Comparison of ENCODE assay signal across 25 mouse cellular contexts in the genomic region with DNA sequence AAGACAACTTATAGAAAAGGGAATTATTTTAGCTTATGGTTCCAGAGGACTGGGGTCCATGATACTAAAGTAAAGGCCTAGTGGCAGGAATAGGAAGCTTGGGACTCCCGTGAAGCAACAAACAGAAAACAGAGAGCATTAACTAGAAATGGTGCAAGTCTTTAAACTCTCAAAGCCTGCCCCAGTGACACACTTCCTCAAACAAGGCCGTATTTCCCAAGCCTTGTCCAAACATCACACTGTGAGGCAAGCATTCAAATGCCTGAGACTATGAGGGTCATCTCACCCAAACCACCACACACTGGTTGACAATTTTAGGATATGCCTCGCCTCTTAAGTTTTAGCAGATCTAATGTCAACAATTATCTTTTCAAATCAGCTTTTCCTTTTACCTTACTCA.
DNase-seq lines count a peak whose midpoint lies in the region; ATAC-seq lines count a peak whose summit lies in the region.
"Had no signal": no experiment of that assay in that cellular context is flagged by ENCODE, and none has a peak within 500 bp of the region (broad histone marks: within the 10 kb centered on the region; RNA-seq: fewer than 3 reads in every experiment).

No protein-coding gene starts in this region.

- H3K27me3 ChIP-seq in liver, embryonic 15.5 days, result no peaks in the 10 kb centered on the region
- H3K27me3 ChIP-seq in liver, embryonic 12.5 days (replicated peaks), result no peaks in the 10 kb centered on the region
- peaks cover 20% of the 10 kb centered on the region; the same call in 1 of the 2 replicates for H3K27me3 ChIP-seq in midbrain, embryonic 11.5 days (ENCODE audit: control insufficient read depth, insufficient read depth, low read length)
- H3K27me3 ChIP-seq in midbrain, embryonic 15.5 days (replicated peaks), result peaks cover 49% of the 10 kb centered on the region
- H3K27me3 ChIP-seq: embryonic facial prominence, embryonic 12.5 days; embryonic facial prominence, embryonic 15.5 days; heart, embryonic 12.5 days; heart, embryonic 15.5 days had no signal

- H3K9ac ChIP-seq in liver, embryonic 15.5 days, result no peak overlapping the region
- H3K9ac ChIP-seq in liver, embryonic 12.5 days, result no peak overlapping the region
- H3K9ac ChIP-seq in midbrain, embryonic 11.5 days (ENCODE audit: low read length), result no peak overlapping the region
- no peak overlapping the region for H3K9ac ChIP-seq in midbrain, embryonic 15.5 days
- H3K9ac ChIP-seq: embryonic facial prominence, embryonic 12.5 days; embryonic facial prominence, embryonic 15.5 days; forebrain, postnatal 0 days; heart, embryonic 12.5 days; heart, embryonic 15.5 days; hindbrain, embryonic 14.5 days had no signal

- H3K9me3 ChIP-seq in liver, embryonic 15.5 days (replicated peaks), result no peaks in the 10 kb centered on the region
- no peaks in the 10 kb centered on the region for H3K9me3 ChIP-seq in liver, embryonic 12.5 days (replicated peaks)
- no peaks in the 10 kb centered on the region for H3K9me3 ChIP-seq in midbrain, embryonic 11.5 days (ENCODE audit: control insufficient read depth, low read length)
- no peaks in the 10 kb centered on the region for H3K9me3 ChIP-seq in midbrain, embryonic 15.5 days
- H3K9me3 ChIP-seq: embryonic facial prominence, embryonic 12.5 days; embryonic facial prominence, embryonic 15.5 days; heart, embryonic 12.5 days; heart, embryonic 15.5 days had no signal

- no peaks in the 10 kb centered on the region for H3K4me1 ChIP-seq in liver, embryonic 15.5 days (replicated peaks)
- H3K4me1 ChIP-seq in liver, embryonic 12.5 days, result no peaks in the 10 kb centered on the region
- no peaks in the 10 kb centered on the region; the same call in 1 of the 2 replicates for H3K4me1 ChIP-seq in midbrain, embryonic 11.5 days (ENCODE audit: control insufficient read depth, insufficient read depth, low read length)
- no peaks in the 10 kb centered on the region for H3K4me1 ChIP-seq in midbrain, embryonic 15.5 days
- H3K4me1 ChIP-seq: embryonic facial prominence, embryonic 12.5 days; embryonic facial prominence, embryonic 15.5 days; heart, embryonic 12.5 days; heart, embryonic 15.5 days had no signal

- 0 out of 2 replicates have a peak, but pooled peaks have one; percentile 31 for ATAC-seq in liver, embryonic 15.5 days (ENCODE audit: insufficient read depth)
- no peak for ATAC-seq in liver, embryonic 12.5 days
- ATAC-seq in midbrain, embryonic 11.5 days (ENCODE audit: low FRiP score), result no peak
- no peak for ATAC-seq in midbrain, embryonic 15.5 days (replicated peaks)
- peak; percentile 95 for ATAC-seq in megakaryocyte progenitor cell, adult 5-6 weeks (replicated peaks; ENCODE audit: poor library complexity)
- ATAC-seq: activated CD4-positive, CD25-positive, alpha-beta regulatory T cell, adult 4 months; forebrain, embryonic 14.5 days; forebrain, postnatal 0 days; hindbrain, postnatal 0 days had no signal

- H3K36me3 ChIP-seq in liver, embryonic 15.5 days (replicated peaks), result no peaks in the 10 kb centered on the region
- no peaks in the 10 kb centered on the region for H3K36me3 ChIP-seq in liver, embryonic 12.5 days
- no peaks in the 10 kb centered on the region for H3K36me3 ChIP-seq in midbrain, embryonic 11.5 days (ENCODE audit: control insufficient read depth, insufficient read depth, low read length)
- no peaks in the 10 kb centered on the region for H3K36me3 ChIP-seq in midbrain, embryonic 15.5 days (replicated peaks)
- H3K36me3 ChIP-seq: embryonic facial prominence, embryonic 12.5 days; embryonic facial prominence, embryonic 15.5 days; heart, embryonic 12.5 days; heart, embryonic 15.5 days had no signal

- WGBS in liver, embryonic 15.5 days (ENCODE audit: insufficient replicate concordance), result 38% methylated on average over 3 of the region's 3 CpGs
- 45% methylated on average over 3 of the region's 3 CpGs for WGBS in liver, embryonic 12.5 days (ENCODE audit: insufficient replicate concordance)
- 71% methylated on average over 3 of the region's 3 CpGs for WGBS in midbrain, embryonic 11.5 days
- 83% methylated on average over 3 of the region's 3 CpGs for WGBS in midbrain, embryonic 15.5 days

- H3K4me3 ChIP-seq in liver, embryonic 15.5 days (replicated peaks), result no peak overlapping the region
- no peak overlapping the region for H3K4me3 ChIP-seq in liver, embryonic 12.5 days
- H3K4me3 ChIP-seq in midbrain, embryonic 11.5 days (ENCODE audit: low read depth, low read length), result no peak overlapping the region
- no peak overlapping the region for H3K4me3 ChIP-seq in midbrain, embryonic 15.5 days
- H3K4me3 ChIP-seq: embryonic facial prominence, embryonic 12.5 days; embryonic facial prominence, embryonic 15.5 days; gastrocnemius, adult 2 months; heart, embryonic 12.5 days; heart, embryonic 15.5 days had no signal

- H3K27ac ChIP-seq in liver, embryonic 15.5 days (replicated peaks), result no peak overlapping the region
- H3K27ac ChIP-seq in liver, embryonic 12.5 days, result no peak overlapping the region
- no peak overlapping the region for H3K27ac ChIP-seq in midbrain, embryonic 11.5 days (ENCODE audit: low read depth, low read length)
- no peak overlapping the region for H3K27ac ChIP-seq in midbrain, embryonic 15.5 days
- H3K27ac ChIP-seq: embryonic facial prominence, embryonic 12.5 days; embryonic facial prominence, embryonic 15.5 days; gastrocnemius, adult 2 months; heart, embryonic 15.5 days; hindbrain, embryonic 14.5 days; hindbrain, postnatal 0 days had no signal

- peak; percentile 78 for DNase-seq in midbrain, embryonic 11.5 days (ENCODE audit: low spot score, missing footprints)
- no peak for DNase-seq in thymus, postnatal 10 days (ENCODE audit: low spot score in 2 of 2)
- DNase-seq in adipocyte (ENCODE audit: low spot score), result no peak
- DNase-seq: adrenal gland, postnatal 10 days; cerebellum, adult 18-20 months; cerebellum, adult 9-10 months; cerebellum, postnatal 14 days; forebrain, postnatal 0 days; gastrocnemius, adult 2 months; gastrocnemius, postnatal 14 days; heart, adult 18-20 months; heart, postnatal 10 days; heart, postnatal 36 days had no signal

- no peak overlapping the region for H3K4me2 ChIP-seq in liver, embryonic 15.5 days
- no peak overlapping the region for H3K4me2 ChIP-seq in liver, embryonic 12.5 days
- H3K4me2 ChIP-seq in midbrain, embryonic 11.5 days, result no peak overlapping the region
- H3K4me2 ChIP-seq in midbrain, embryonic 15.5 days, result no peak overlapping the region
- H3K4me2 ChIP-seq: embryonic facial prominence, embryonic 12.5 days; embryonic facial prominence, embryonic 15.5 days; heart, embryonic 12.5 days; heart, embryonic 15.5 days; hindbrain, embryonic 14.5 days had no signal

Comparison
In these comparisons a context has a peak if more than half of its experiments do, and no peak if none do; other contexts are left out.
1. ATAC-seq: peak in liver, embryonic 15.5 days (single experiment) and megakaryocyte progenitor cell, adult 5-6 weeks (single experiment); none in liver, embryonic 12.5 days (single experiment), midbrain, embryonic 11.5 days (single experiment) and midbrain, embryonic 15.5 days (single experiment).